Mouse (Mus musculus) layer of hippocampus, postnatal 36 days (tissue): ENCODE data around the gene Olfr281. TPM values are rescaled to one million over a fixed set of nuclear protein-coding genes. Genes with fewer than 3 reads are reported as not detected.

Experiments used
- DNase-seq, 2 experiments: peaks; one replicate each; pipeline ENCODE4 v3.0.0; 2022
- total RNA-seq, 2 experiments: library from RNA; stranded (reverse); gene quantifications; 2 replicates each; pipeline ENCODE4 v1.2.3; 2021

The Olfr281 gene
- total RNA-seq, 2 experiments from 2014 or later, result not detected

- DNase-seq, result no peak
Observed at GRCm38 (mm10) chr15:98486433-98487021, 34.1 kb downstream of the Olfr281 start.

- no peak for DNase-seq
Observed at GRCm38 (mm10) chr15:98491332-98491731, 38.9 kb downstream of the Olfr281 start.

- no peak for DNase-seq
Observed at GRCm38 (mm10) chr15:98492102-98492501, 39.7 kb downstream of the Olfr281 start, which contains the start of gene Olfr279. Gene Olfr279, plus strand, starts transcription at chr15:98492402.

GRCm38 (mm10) chr15:98497631-98498030 lies 45.2 kb downstream of the Olfr281 start:
- DNase-seq, result no peak

- no peak for DNase-seq
Observed at GRCm38 (mm10) chr15:98503317-98503716, 50.9 kb downstream of the Olfr281 start.

GRCm38 (mm10) chr15:98504514-98504913 lies 52.1 kb downstream of the Olfr281 start:
- no peak for DNase-seq

GRCm38 (mm10) chr15:98506253-98506957 lies 54.0 kb downstream of the Olfr281 start:
- no peak for DNase-seq

GRCm38 (mm10) chr15:98507321-98507720 lies 54.9 kb downstream of the Olfr281 start:
- DNase-seq, result no peak

GRCm38 (mm10) chr15:98509387-98509786 lies 57.0 kb downstream of the Olfr281 start:
- no peak for DNase-seq

Other genes starting within 250 kb of the Olfr281 start
- not detected for gene Gm44579, start 231.6 kb upstream of the Olfr281 start, total RNA-seq
- 1 to 10 TPM; 3.9 to 4.2 TPM for gene Olfr287, start 231.5 kb upstream of the Olfr281 start, total RNA-seq
- not detected for gene Olfr286, start 218.1 kb upstream of the Olfr281 start, total RNA-seq
- gene H1fnt, start 195.3 kb upstream of the Olfr281 start, total RNA-seq, result not detected
- gene Zfp641, start 156.4 kb upstream of the Olfr281 start, total RNA-seq, result 1 to 10 TPM; 6.1 to 6.3 TPM
- not detected for gene Olfr285, start 135.2 kb upstream of the Olfr281 start, total RNA-seq
- not detected for gene Olfr284, start 111.6 kb upstream of the Olfr281 start, total RNA-seq
- not detected for gene Olfr283, start 71.6 kb upstream of the Olfr281 start, total RNA-seq
- not detected for gene Olfr282, start 21.4 kb upstream of the Olfr281 start, total RNA-seq
- not detected for gene OR5BS1P, start 17.3 kb downstream of the Olfr281 start, total RNA-seq
- not detected for gene Lalba, start 30.1 kb downstream of the Olfr281 start, total RNA-seq
- not detected for gene Olfr279, start 39.8 kb downstream of the Olfr281 start, total RNA-seq
- gene Kansl2, start 81.7 kb downstream of the Olfr281 start, total RNA-seq, result 10 to 100 TPM; 62.6 to 64.2 TPM
- gene Ccnt1, start 118.3 kb downstream of the Olfr281 start, total RNA-seq, result 10 to 100 TPM; 37.5 to 49.6 TPM
- not detected for gene 4930415O20Rik, start 118.4 kb downstream of the Olfr281 start, total RNA-seq
- gene Adcy6, start 157.5 kb downstream of the Olfr281 start, total RNA-seq, result 10 to 100 TPM; 43.7 to 48.8 TPM
- gene Cacnb3, start 178.3 kb downstream of the Olfr281 start, total RNA-seq, result 100 to 1,000 TPM; 198 to 206 TPM
- 10 to 100 TPM; 87.5 to 92.0 TPM for gene Ddx23, start 210.3 kb downstream of the Olfr281 start, total RNA-seq
- 1 to 10 TPM; 7.2 to 7.6 TPM for gene Rnd1, start 224.9 kb downstream of the Olfr281 start, total RNA-seq